Mouse (Mus musculus) layer of hippocampus, adult 18-20 months (tissue): ENCODE data around the gene Riox2. TPM values are rescaled to one million over a fixed set of nuclear protein-coding genes. Genes with fewer than 3 reads are reported as not detected.
"Not testable (repeated sequence)": the region's sequence is repeated elsewhere in the genome, so short reads cannot be mapped to it uniquely, and the experiment has no call there.

ENCODE experiments used
- DNase-seq, 2 experiments: peaks; one replicate each; pipeline ENCODE4 v3.0.0; 2022; ENCODE audit warnings: low spot score in 2 of 2
- long read RNA-seq: library from polyadenylated mRNA; stranded (forward); transcript quantifications from one replicate; pipeline ENCODE4 v2.0.0, GENCODE M21; 2021
- total RNA-seq, 2 experiments: library from RNA; stranded (reverse); gene quantifications; 2 replicates each; pipeline ENCODE4 v1.2.3; 2021

The Riox2 gene
- total RNA-seq: 10 to 100 TPM; 14.2 to 14.3 TPM
- long read RNA-seq, transcript Riox2-201 (10 exons, 2,159 nt): major isoform, 15 of 16 reads
- long read RNA-seq, partial matches to known transcripts: 0 of 16 reads
- long read RNA-seq, other reads (novel, unspliced or antisense): 1 of 16 reads

- peak; percentile 66 to 75 for DNase-seq
Measured at GRCm38 (mm10) chr16:59471637-59472278, at the start of gene Riox2. Gene Riox2, plus strand, starts transcription at chr16:59471775.

- no peak for DNase-seq
Measured at GRCm38 (mm10) chr16:59427960-59428359, 43.6 kb upstream of the Riox2 start.

- DNase-seq: no peak
Measured at GRCm38 (mm10) chr16:59433181-59433580, 38.4 kb upstream of the Riox2 start.

GRCm38 (mm10) chr16:59444880-59445559 is 26.6 kb upstream of the Riox2 start:
- DNase-seq: no peak

DNA sequence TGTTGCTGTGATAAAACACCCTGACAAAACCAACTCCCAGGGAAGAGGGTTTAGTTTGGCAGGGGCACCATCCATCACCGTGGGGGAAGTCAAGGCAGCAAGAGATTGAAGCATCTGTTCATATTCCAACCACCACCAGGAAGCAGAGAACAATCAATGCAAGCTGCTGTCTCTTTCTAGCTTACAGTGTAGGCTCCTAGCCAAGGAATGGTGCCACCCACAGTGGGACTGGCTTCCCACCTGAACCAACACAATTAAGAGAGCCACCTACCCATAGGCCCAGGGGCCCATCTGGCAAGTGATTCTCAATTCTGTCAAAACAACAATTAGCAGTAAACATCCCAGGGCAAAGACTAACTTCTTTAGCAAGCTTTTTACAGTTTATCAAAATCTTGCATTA is 23.4 kb upstream of the Riox2 start:
- DNase-seq: peak; percentile 37 to 73

DNA sequence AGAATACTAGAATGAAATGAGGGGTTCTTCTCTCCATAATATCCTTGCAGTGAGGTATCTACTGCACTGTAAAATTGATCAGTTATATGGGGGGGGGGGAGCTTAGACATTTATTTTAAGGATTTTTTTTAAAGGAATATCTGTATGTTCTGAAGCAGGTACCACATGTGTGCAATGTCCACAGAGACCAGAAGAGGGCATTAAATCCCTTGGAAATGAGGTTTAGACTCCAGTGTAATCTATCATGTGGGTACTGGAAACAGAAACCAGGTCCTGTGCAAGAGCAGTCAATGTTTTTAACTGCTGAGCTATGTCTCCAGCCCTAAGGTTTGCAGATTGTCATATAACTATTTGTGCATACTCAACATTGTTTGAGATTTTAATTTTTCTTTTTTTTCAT is 22.5 kb upstream of the Riox2 start:
- DNase-seq: no peak

- DNase-seq: no peak
Measured at GRCm38 (mm10) chr16:59451813-59452212, 19.8 kb upstream of the Riox2 start.

GRCm38 (mm10) chr16:59459259-59459861 is 12.2 kb upstream of the Riox2 start:
- not testable (repeated sequence) for DNase-seq

GRCm38 (mm10) chr16:59463567-59463966 is 8.0 kb upstream of the Riox2 start:
- DNase-seq: no peak

GRCm38 (mm10) chr16:59463973-59464372 is 7.6 kb upstream of the Riox2 start:
- no peak for DNase-seq

GRCm38 (mm10) chr16:59469846-59470245 is 1.7 kb upstream of the Riox2 start:
- DNase-seq: no peak

DNA sequence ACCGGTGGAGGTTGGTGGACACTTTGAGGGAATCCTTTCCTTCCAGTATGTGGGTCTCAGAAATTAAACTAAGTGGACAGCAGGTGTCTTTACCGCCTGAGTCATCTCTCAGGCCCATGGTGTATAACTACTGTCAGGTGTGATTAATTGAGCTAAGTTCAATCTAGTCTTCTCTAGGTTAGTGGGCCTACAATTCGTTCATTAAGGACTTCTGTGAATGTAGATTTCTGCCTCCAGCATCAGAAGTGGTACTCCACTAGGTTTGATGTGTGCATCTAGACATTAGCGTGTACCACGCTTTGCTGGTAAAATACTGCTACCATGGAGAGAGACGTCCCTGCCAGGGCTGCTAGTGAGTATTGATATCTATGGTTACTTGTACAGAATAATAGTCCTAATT is 971 bp downstream of the Riox2 start:
- no peak for DNase-seq

DNA sequence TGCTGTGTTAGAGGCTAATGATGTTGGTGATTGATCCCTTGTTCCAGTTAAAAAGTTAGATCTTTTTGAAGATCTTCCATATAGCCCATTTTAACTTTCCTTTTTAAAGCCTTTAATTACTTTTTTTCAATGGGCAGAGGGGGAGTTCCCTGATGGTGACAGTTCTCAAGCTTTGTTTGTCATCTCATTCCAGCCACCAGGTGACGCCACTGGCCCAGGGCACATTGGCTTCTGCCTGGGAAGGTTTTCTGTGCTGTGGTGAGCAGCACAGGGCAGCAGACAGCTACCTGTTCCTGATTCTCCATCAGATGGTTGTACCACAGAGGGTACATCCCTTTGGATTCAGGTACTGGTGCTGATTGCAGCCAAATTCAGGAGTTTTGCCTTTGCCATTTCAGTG is 3.2 kb downstream of the Riox2 start:
- peak; percentile 19 to 59 for DNase-seq

- no peak for DNase-seq
Measured at GRCm38 (mm10) chr16:59477955-59478354, 6.4 kb downstream of the Riox2 start.

DNA sequence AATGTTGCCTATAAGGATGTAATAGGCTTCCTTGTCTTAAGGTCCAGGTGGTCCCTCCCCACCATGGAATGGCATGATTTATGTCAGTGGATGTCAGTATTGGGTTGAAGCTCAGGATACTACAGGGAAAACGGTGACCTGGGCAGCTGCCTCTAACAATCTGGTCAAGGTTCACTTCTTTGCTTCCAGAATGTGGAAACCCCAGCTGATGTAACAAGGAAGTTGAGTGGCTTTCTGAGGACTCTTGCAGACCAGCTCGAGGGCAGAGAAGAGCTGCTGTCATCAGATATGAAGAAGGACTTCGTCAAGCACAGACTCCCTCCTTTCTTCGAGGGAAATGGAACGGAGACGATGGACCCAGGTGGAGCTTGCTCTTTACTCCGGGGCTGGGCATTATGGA is 15.7 kb downstream of the Riox2 start:
- DNase-seq: no peak

DNA sequence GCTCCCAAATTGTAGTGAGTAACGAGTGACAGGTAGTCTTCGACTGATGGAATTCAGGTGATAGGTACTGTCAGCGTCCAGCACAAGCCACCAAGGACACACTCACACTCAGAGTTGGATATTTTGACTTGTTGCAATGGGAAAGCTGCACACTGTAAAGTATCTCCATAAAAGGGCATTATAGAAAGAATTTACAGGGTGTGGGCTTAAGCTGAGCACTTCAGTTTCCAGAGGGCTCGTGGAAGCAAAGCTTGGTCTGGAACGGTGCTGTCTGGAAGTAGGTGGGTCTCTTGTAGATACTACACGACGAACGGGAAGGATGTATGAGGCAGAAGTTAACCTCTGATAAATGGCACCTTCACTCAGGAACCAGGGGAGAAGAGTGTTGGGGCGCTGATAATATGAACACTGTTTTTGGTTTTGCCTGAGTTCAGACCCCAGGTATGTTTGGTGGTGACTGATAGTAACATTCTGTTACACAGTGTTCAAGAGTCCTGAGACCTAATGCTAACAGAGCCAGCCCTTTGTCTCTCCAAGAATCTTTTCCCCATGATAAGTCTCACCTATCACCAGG is 16.5 kb downstream of the Riox2 start:
- DNase-seq: no peak

DNA sequence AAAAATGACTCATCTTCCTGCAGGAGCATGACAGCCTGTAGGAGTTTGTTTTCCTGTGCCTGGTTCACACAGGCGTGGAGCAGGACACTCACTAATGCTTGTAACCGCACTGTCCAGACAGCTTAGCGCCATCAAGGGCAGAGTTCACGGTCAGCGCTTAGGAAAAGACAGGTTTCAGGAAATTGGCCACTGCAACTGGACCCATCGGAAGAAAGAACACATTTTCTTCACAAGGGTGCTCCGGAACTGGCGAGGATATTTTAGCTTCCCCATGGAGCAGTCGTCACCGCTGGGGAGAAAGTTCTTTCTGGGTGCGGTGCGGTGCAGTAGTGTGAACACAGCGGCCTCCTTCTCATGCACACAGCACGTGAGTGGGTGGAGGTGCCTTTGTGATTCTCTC is 21.6 kb downstream of the Riox2 start:
- DNase-seq: no peak

GRCm38 (mm10) chr16:59497947-59498346 is 26.4 kb downstream of the Riox2 start:
- DNase-seq: no peak

GRCm38 (mm10) chr16:59499180-59499579 is 27.6 kb downstream of the Riox2 start:
- DNase-seq: no peak

- no peak for DNase-seq
Measured at GRCm38 (mm10) chr16:59509830-59510229, 38.3 kb downstream of the Riox2 start.

DNA sequence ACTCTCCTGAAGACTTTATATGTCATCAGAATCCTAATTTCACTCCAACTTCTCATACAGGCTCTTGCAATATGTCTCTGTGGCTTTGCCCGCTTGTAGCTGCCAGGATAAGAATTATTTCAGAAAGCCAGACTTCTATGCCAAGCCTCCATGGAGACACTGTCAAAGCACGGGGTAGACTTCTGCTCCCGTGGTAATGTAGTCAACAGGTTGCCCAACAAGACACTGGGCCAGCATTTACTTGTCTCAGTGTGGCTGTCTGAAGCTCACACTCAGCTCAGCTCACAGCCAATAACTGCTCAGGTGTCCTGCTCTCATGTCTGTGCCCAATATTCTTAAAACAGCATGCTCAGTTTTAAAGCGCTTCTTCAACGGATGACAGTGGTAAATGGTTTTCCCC is 43.6 kb downstream of the Riox2 start:
- no peak for DNase-seq

DNA sequence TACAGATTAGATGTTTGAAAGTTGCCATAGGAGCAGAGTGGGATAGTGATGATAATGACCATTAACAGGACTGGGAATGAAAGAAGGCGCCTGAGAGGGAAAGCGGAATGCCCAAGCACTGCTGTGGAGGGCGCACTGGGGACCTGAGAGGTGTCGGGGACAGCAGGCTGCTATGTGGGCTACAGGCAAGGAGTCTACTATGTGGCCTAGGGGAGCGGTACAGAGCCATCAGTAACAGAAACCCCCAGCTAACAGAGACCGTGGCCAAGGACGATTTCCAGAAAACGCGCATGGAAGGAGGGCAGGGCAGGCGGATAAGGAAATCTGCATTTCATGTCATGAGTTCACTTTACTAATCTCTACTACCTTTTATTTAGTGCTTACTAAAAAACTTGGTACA is 45.4 kb downstream of the Riox2 start:
- DNase-seq: no peak
